Mouse (Mus musculus): ENCODE results near the gene Trarg1. TPM values are rescaled to one million over a fixed set of nuclear protein-coding genes. Genes with fewer than 3 reads are reported as not detected.

The Trarg1 gene
- polyA plus RNA-seq, 1 experiment from 2014 or later, result not detected

DNA sequence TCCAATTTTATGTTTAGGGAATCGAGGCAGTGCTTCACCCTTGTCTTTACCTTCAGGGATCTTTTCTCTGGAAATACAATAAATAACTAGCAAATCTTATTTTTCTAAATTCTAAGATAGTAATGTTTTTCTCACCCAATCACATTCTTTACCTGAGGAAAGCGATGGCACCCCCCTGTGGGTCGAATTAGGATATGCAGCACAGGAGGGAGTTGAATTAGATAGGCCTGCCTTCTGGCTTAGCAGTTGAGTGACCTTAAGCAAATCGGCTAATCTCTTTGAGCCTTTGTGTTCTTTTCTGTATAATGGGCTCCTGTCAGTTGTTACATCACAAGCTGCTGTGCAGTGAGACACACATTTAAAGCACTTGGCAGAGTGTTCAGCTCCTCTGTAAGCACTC, 4.9 kb upstream of the Trarg1 start:
- Histone ChIP-seq H3K36me3 (no peaks in the 10 kb centered on the region), H3K9me3 (replicated peaks) (no peaks in the 10 kb centered on the region), H3K4me3 (no peak overlapping the region), H3K4me1 (replicated peaks) (peaks cover 12% of the 10 kb centered on the region), H3K4me2 (no peak overlapping the region), H3K9ac (no peak overlapping the region; the same call in 1 of the 2 replicates), H3K27ac (ENCODE audit: poor library complexity, severe bottlenecking) (no peak overlapping the region), H3K27me3 (replicated peaks) (peaks cover 80% of the 10 kb centered on the region)
- no peak for ATAC-seq (ENCODE audit: insufficient number of reproducible peaks, low FRiP score)
- 38% methylated on average over 4 of the region's 4 CpGs for WGBS

DNA sequence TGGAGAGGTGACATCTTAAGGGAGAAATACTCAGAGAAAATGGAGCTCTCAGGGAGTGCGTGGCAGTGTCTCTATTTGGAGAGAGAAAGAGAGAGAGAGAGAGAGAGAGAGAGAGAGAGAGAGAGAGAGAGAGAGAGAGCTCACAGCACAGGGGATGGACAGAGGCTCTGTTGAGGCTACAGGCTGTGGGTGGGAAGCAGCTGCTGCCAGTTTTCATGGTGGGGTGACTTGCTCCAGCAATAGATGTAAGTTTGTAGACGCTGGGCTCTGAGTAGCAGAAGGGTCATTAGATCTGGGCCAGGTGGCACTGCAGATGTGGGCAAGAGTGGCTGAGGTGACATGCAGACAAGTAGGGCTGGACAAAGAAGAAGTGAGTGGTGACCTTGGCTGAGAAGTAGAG, 6.0 kb downstream of the Trarg1 start:
- no peak for ATAC-seq (ENCODE audit: insufficient number of reproducible peaks, low FRiP score)

DNA sequence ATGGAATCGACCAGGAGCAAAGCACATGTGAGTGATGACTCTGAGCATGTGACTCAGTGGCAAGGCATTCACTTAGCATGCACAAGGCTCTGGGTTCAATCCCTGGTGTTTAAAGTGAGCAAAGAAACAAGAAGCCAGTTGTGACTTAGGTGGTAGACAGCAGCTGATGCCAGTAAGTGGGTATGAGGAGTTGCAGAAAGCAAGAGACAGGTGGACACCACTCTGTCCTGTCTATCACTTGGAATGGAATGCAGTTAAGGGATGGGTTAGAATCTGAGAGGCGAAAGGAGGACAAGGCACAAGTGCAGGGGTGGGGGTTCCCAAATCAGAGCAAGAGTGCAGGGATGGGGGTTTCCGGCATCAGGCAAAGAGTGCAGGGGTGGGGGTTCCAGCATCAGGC, 12.5 kb downstream of the Trarg1 start:
- WGBS, result 65% methylated on average over 3 of the region's 3 CpGs
- no peaks in the 10 kb centered on the region for H3K36me3 ChIP-seq
- no peak overlapping the region for H3K4me2 ChIP-seq
- H3K27me3 ChIP-seq (replicated peaks), result peaks cover 13% of the 10 kb centered on the region
- H3K4me1 ChIP-seq (replicated peaks), result no peaks in the 10 kb centered on the region
- ATAC-seq (ENCODE audit: insufficient number of reproducible peaks, low FRiP score), result no peak
- H3K9me3 ChIP-seq (replicated peaks), result no peaks in the 10 kb centered on the region
- H3K9ac ChIP-seq, result no peak overlapping the region
- no peak overlapping the region for H3K4me3 ChIP-seq
- H3K27ac ChIP-seq (ENCODE audit: poor library complexity, severe bottlenecking), result no peak overlapping the region

More for the DNA sequence above, 6.0 kb downstream of the Trarg1 start:
- Histone ChIP-seq H3K27me3 (replicated peaks) (peaks cover 8% of the 10 kb centered on the region; the same call in 1 of the 2 replicates), H3K36me3 (no peaks in the 10 kb centered on the region), H3K4me3 (no peak overlapping the region), H3K9ac (no peak overlapping the region), H3K4me2 (no peak overlapping the region), H3K9me3 (replicated peaks) (no peaks in the 10 kb centered on the region), H3K27ac (ENCODE audit: poor library complexity, severe bottlenecking) (no peak overlapping the region), H3K4me1 (replicated peaks) (no peaks in the 10 kb centered on the region)
- 54% methylated on average over 2 of the region's 2 CpGs for WGBS

DNA sequence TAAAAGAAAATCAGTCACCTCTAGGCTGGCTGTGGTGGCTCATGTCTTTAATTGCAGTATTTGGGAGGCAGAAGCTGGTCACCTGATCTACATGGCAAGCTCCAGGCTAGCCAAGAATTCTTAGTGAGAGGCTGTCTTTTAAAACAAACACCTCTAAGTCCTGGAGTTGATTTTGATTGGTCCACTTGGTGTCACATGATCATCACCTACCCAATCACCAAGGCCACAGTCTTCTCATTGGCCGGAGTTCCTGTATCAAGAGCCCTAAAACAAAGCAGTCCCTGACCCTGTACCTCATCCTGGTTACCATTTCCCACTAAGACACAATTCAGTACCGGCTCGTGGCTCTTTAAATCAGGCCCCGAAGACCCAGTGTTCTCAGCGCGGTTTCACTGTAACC, 16.2 kb downstream of the Trarg1 start:
- WGBS, result 50% methylated on average over 6 of the region's 6 CpGs
- 0 out of 2 replicates have a peak, but pooled peaks cover 11% of the 10 kb centered on the region for H3K4me1 ChIP-seq (replicated peaks)
- no peak overlapping the region for H3K27ac ChIP-seq (ENCODE audit: poor library complexity, severe bottlenecking)
- H3K9me3 ChIP-seq (replicated peaks), result no peaks in the 10 kb centered on the region
- no peak overlapping the region for H3K9ac ChIP-seq
- no peak overlapping the region for H3K4me3 ChIP-seq
- no peak overlapping the region for H3K4me2 ChIP-seq
- no peaks in the 10 kb centered on the region for H3K36me3 ChIP-seq
- peaks cover 13% of the 10 kb centered on the region; the same call in 1 of the 2 replicates for H3K27me3 ChIP-seq (replicated peaks)
- no peak for ATAC-seq (ENCODE audit: insufficient number of reproducible peaks, low FRiP score)

DNA sequence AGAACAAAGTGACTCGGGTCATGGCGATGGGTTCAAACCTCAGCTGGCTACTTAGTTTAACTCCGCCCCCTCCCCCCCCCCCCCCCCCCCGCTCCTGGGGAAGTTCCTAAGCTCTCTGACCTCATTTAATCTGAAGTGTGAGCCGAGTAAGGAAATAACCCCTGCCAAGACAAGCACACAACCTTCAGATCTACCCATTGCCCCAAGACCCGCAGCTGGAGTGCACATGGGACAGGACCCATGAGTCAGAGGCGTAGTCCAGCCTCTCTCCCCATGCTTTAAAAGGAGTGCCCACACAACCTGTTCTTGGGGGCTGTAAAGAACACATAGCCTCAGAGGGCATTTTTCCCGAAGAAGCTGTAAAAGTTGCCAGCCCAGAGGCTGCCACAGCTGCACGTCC, 20.0 kb downstream of the Trarg1 start:
- Histone ChIP-seq H3K4me3 (peak overlapping the region; percentile 19; the same call in 1 of the 2 replicates), H3K4me2 (peak overlapping the region; percentile 58), H3K9me3 (replicated peaks) (no peaks in the 10 kb centered on the region), H3K27me3 (replicated peaks) (peaks cover 3% of the 10 kb centered on the region; the same call in 1 of the 2 replicates), H3K9ac (0 out of 2 replicates have a peak overlapping the region, but pooled peaks have one; percentile 21), H3K36me3 (no peaks in the 10 kb centered on the region), H3K27ac (ENCODE audit: poor library complexity, severe bottlenecking) (no peak overlapping the region), H3K4me1 (replicated peaks) (0 out of 2 replicates have a peak, but pooled peaks cover 11% of the 10 kb centered on the region)
- 42% methylated on average over 8 of the region's 9 CpGs for WGBS
- ATAC-seq (ENCODE audit: insufficient number of reproducible peaks, low FRiP score), result peak; percentile 47; the same call in 1 of the 2 replicates

DNA sequence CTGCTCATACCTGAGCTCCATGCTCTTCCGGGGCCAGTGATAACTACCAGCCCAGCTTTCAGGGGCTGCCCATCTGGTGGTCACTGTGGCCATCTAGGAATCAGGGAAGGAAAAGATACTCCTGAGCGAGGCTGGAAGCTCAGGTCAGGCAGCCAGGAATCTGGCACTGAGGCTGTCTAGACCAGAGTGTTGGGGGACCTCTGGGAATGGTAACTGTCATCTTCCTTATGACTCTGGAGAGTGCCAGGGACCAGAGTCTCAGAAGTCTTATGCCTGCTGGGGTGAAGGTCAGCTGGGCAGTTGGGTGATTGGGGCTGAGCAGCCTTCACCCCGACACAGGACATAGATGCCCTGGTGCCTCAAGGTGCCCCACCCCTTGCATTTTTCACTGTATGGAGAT, 28.0 kb downstream of the Trarg1 start:
- ATAC-seq (ENCODE audit: insufficient number of reproducible peaks, low FRiP score), result no peak
- H3K36me3 ChIP-seq, result no peaks in the 10 kb centered on the region
- peaks cover 8% of the 10 kb centered on the region; the same call in 1 of the 2 replicates for H3K4me1 ChIP-seq (replicated peaks)
- H3K9ac ChIP-seq, result no peak overlapping the region
- 70% methylated on average over 3 of the region's 3 CpGs for WGBS
- H3K4me3 ChIP-seq, result no peak overlapping the region
- H3K27me3 ChIP-seq (replicated peaks), result no peaks in the 10 kb centered on the region
- H3K9me3 ChIP-seq (replicated peaks), result peaks cover 10% of the 10 kb centered on the region; the same call in 1 of the 2 replicates
- no peak overlapping the region for H3K27ac ChIP-seq (ENCODE audit: poor library complexity, severe bottlenecking)
- no peak overlapping the region for H3K4me2 ChIP-seq

DNA sequence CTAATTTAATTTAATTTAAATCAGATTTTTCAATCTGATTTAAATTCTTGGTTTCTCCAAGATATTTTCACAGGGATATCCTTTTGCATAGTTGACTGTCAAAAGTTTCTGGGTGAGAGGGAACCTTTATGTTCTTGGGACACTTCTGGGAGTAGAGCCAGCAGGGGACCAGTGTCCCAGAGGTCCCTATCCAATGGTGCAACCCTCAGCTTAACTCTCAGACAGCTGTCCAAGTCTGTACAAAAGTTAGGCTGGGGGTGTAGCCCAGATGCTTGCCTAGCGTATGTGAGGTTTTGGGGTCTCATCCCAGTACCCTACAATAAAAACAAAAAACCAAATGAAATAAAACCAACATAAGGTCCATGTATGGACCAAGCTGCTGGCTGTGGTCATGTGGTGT, 28.5 kb downstream of the Trarg1 start:
- H3K4me2 ChIP-seq, result no peak overlapping the region
- peaks cover 8% of the 10 kb centered on the region; the same call in 1 of the 2 replicates for H3K4me1 ChIP-seq (replicated peaks)
- H3K4me3 ChIP-seq, result no peak overlapping the region
- H3K9ac ChIP-seq, result no peak overlapping the region
- ATAC-seq (ENCODE audit: insufficient number of reproducible peaks, low FRiP score), result no peak
- no peak overlapping the region for H3K27ac ChIP-seq (ENCODE audit: poor library complexity, severe bottlenecking)
- 84% methylated on average over 1 of the region's 1 CpGs for WGBS
- peaks cover 10% of the 10 kb centered on the region; the same call in 1 of the 2 replicates for H3K9me3 ChIP-seq (replicated peaks)
- H3K27me3 ChIP-seq (replicated peaks), result no peaks in the 10 kb centered on the region
- H3K36me3 ChIP-seq, result no peaks in the 10 kb centered on the region

DNA sequence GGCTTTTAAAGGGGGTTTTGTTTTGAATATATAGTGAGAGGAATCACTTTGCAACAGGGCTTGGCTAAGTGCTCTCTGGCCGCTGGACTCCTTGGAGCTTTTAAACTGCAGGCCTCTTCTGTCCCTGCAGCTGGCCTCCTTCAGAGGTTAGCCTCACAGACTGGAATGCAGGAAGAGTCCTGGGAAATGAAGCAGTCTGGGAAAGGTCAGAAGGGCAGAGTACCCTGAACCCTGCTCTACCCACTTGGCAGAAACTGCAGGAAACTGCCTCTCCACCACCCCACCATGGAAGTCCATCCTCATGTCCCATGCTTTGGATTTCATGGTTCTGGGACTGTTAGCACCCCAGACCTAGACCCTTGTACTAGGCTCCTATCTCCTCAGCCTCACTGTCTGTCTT, 29.3 kb downstream of the Trarg1 start:
- WGBS, result 30% methylated on average over 1 of the region's 1 CpGs
- Histone ChIP-seq H3K9ac (no peak overlapping the region), H3K4me1 (replicated peaks) (peaks cover 8% of the 10 kb centered on the region; the same call in 1 of the 2 replicates), H3K27me3 (replicated peaks) (no peaks in the 10 kb centered on the region), H3K9me3 (replicated peaks) (peaks cover 10% of the 10 kb centered on the region; the same call in 1 of the 2 replicates), H3K36me3 (no peaks in the 10 kb centered on the region), H3K27ac (ENCODE audit: poor library complexity, severe bottlenecking) (no peak overlapping the region), H3K4me2 (no peak overlapping the region), H3K4me3 (no peak overlapping the region)
- no peak for ATAC-seq (ENCODE audit: insufficient number of reproducible peaks, low FRiP score)

DNA sequence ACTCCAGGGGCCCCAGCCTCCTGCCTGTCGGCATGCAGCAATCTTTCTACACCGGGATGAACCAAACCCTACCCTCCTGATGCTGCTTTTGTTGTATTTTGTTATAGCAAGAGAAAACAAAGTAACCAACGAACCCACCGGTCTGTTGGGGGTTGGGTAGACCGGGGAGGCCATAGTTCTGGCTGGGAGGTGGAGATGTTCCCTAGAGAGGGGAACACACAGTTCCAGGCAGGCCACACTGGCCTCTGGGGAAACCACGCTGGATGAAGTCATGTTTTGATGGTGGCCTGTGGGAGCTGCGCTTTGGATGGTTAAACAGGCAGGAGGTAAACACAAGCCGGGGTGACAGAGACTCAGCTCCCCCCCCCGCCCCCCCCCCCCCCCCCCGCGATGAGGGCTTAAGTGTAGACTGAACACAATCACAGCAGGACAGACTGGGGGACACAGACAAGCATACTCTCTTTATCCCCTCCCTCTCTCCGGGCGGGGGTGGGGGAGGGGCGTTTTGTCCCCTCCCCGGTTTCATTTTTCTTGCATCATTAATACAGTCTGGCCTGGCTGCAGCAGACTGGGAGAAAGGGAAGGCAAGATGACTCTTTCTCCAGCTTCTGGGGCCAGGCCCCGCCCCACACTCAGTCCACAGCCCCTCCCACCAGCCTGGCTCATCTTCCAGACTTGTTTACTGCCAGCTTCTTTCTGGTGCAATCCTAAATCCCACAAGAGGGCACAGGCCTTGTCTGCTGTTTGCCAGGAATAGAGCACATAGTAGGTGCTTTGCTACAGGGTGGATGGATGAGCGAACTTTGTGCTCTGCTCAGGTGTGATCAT, 30.2 kb downstream of the Trarg1 start:
- H3K4me1 ChIP-seq (replicated peaks), result peaks cover 8% of the 10 kb centered on the region; the same call in 1 of the 2 replicates
- no peak overlapping the region for H3K4me3 ChIP-seq
- H3K27me3 ChIP-seq (replicated peaks), result no peaks in the 10 kb centered on the region
- H3K9me3 ChIP-seq (replicated peaks), result peaks cover 10% of the 10 kb centered on the region; the same call in 1 of the 2 replicates
- no peaks in the 10 kb centered on the region for H3K36me3 ChIP-seq
- 19% methylated on average over 15 of the region's 17 CpGs for WGBS
- ATAC-seq (ENCODE audit: insufficient number of reproducible peaks, low FRiP score), result no peak
- no peak overlapping the region for H3K4me2 ChIP-seq
- H3K27ac ChIP-seq (ENCODE audit: poor library complexity, severe bottlenecking), result no peak overlapping the region
- no peak overlapping the region for H3K9ac ChIP-seq

DNA sequence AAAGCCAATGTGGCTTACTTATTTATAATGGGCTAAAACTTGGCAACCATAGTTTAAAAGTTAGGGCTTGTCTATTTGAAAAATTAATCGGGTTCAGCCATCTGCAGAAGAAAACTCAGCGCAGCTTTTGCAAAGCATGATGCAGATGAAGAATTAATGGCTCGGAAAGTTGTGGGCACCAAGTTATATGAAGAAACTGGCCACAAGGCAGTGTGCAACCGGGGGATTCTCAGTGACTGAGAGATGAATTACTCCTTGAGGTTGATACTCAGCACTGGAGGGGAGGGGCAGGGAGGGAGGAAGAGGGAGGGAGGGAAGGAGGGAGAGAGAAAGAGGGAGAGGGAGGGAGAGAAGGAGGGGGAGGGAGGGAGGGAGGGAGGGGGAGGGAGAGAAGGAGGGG, 37.4 kb downstream of the Trarg1 start:
- no peak for ATAC-seq (ENCODE audit: insufficient number of reproducible peaks, low FRiP score)
- WGBS, result 82% methylated on average over 4 of the region's 4 CpGs
- H3K27me3 ChIP-seq (replicated peaks), result peaks cover 6% of the 10 kb centered on the region; the same call in 1 of the 2 replicates
- no peaks in the 10 kb centered on the region for H3K4me1 ChIP-seq (replicated peaks)
- no peaks in the 10 kb centered on the region for H3K36me3 ChIP-seq
- H3K9me3 ChIP-seq (replicated peaks), result no peaks in the 10 kb centered on the region
- no peak overlapping the region for H3K27ac ChIP-seq (ENCODE audit: poor library complexity, severe bottlenecking)
- H3K4me2 ChIP-seq, result no peak overlapping the region
- no peak overlapping the region for H3K4me3 ChIP-seq
- no peak overlapping the region for H3K9ac ChIP-seq

DNA sequence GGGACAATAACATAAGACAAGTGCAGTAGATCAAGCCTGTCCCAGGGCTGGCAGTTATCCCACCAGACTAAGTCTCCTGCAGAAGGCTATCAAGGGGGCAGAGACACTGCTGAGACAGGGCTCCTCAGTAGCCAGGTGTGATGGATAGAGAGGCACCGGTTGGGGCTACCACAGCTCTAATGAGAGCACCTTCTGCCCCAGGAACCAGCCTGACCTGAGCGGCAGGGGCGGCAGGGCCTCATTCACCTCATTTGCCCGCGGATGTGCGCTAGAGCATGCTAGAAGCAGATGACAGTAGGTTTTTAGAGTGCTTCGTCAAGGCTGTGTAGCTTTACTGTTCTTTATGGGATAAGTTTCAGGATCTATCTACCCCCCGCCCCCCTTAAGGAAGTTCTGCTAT, 44.3 kb downstream of the Trarg1 start:
- H3K36me3 ChIP-seq, result peaks cover 21% of the 10 kb centered on the region
- no peaks in the 10 kb centered on the region for H3K4me1 ChIP-seq (replicated peaks)
- no peaks in the 10 kb centered on the region for H3K27me3 ChIP-seq (replicated peaks)
- H3K4me3 ChIP-seq, result no peak overlapping the region
- H3K27ac ChIP-seq (ENCODE audit: poor library complexity, severe bottlenecking), result no peak overlapping the region
- ATAC-seq (ENCODE audit: insufficient number of reproducible peaks, low FRiP score), result no peak
- no peak overlapping the region for H3K9ac ChIP-seq
- H3K9me3 ChIP-seq (replicated peaks), result no peaks in the 10 kb centered on the region
- WGBS, result 80% methylated on average over 8 of the region's 8 CpGs
- H3K4me2 ChIP-seq, result no peak overlapping the region

Data from heart, embryonic 12.5 days (tissue).